Mouse (Mus musculus): ENCODE measurements at regions not wholly inside any gene's neighbourhood (a gene's known extent, or its start where the extent isn't known, plus 50 kb on each side); places are given as distances from the start of the nearest gene placed in this dataset.

GRCm38 (mm10) chr4:142470784-142471183 is 231.6 kb upstream of the Kazn start:
- in situ Hi-C loops (cut with MboI), result no loop called here

GRCm38 (mm10) chr4:142467920-142468319 is 228.7 kb upstream of the Kazn start:
- in situ Hi-C loops (cut with MboI), result no loop called here

- in situ Hi-C loops (cut with MboI), result no loop called here
These were observed 226.0 kb upstream of the Kazn start for GRCm38 (mm10) chr4:142465226-142465625.

GRCm38 (mm10) chr4:142464066-142464465 is 224.9 kb upstream of the Kazn start:
- in situ Hi-C loops (cut with MboI), result no loop called here

- in situ Hi-C loops (cut with MboI), result no loop called here
These were observed 221.4 kb upstream of the Kazn start for GRCm38 (mm10) chr4:142460468-142461086.

GRCm38 (mm10) chr4:142452614-142453013 is 213.4 kb upstream of the Kazn start:
- in situ Hi-C loops (cut with MboI), result no loop called here

- in situ Hi-C loops (cut with MboI), result no loop called here
These were observed 211.7 kb upstream of the Kazn start for GRCm38 (mm10) chr4:142450884-142451283.

- in situ Hi-C loops (cut with MboI), result no loop called here
These were observed 210.5 kb upstream of the Kazn start for GRCm38 (mm10) chr4:142449713-142450112.

- in situ Hi-C loops (cut with MboI), result no loop called here
These were observed 210.0 kb upstream of the Kazn start for GRCm38 (mm10) chr4:142449198-142449702.

GRCm38 (mm10) chr4:142447529-142447928 is 208.3 kb upstream of the Kazn start:
- in situ Hi-C loops (cut with MboI), result no loop called here

- in situ Hi-C loops (cut with MboI), result no loop called here
These were observed 201.8 kb upstream of the Kazn start for GRCm38 (mm10) chr4:142441045-142441444.

GRCm38 (mm10) chr4:142439450-142440183 is 200.4 kb upstream of the Kazn start:
- in situ Hi-C loops (cut with MboI), result no loop called here

- in situ Hi-C loops (cut with MboI), result no loop called here
These were observed 185.4 kb upstream of the Kazn start for GRCm38 (mm10) chr4:142424596-142424995.

- in situ Hi-C loops (cut with MboI), result no loop called here
These were observed 181.2 kb upstream of the Kazn start for GRCm38 (mm10) chr4:142420427-142420826.

GRCm38 (mm10) chr4:142414874-142415273 is 175.7 kb upstream of the Kazn start:
- in situ Hi-C loops (cut with MboI), result no loop called here

- in situ Hi-C loops (cut with MboI), result no loop called here
These were observed 172.6 kb upstream of the Kazn start for GRCm38 (mm10) chr4:142411792-142412191.

GRCm38 (mm10) chr4:142410596-142411573 is 171.7 kb upstream of the Kazn start:
- in situ Hi-C loops (cut with MboI), result no loop called here

- in situ Hi-C loops (cut with MboI), result no loop called here
These were observed 158.7 kb upstream of the Kazn start for GRCm38 (mm10) chr4:142397858-142398257.

GRCm38 (mm10) chr4:142392924-142393323 is 153.7 kb upstream of the Kazn start:
- in situ Hi-C loops (cut with MboI), result no loop called here

- in situ Hi-C loops (cut with MboI), result no loop called here
These were observed 151.5 kb upstream of the Kazn start for GRCm38 (mm10) chr4:142390531-142391195.

- in situ Hi-C loops (cut with MboI), result no loop called here
These were observed 149.3 kb upstream of the Kazn start for GRCm38 (mm10) chr4:142388476-142388875.

- in situ Hi-C loops (cut with MboI), result no loop called here
These were observed 142.0 kb upstream of the Kazn start for GRCm38 (mm10) chr4:142381168-142381567.

Measured in mature B cell (primary cell).